Mouse (Mus musculus): ENCODE results near the gene Ctsl. TPM values are rescaled to one million over a fixed set of nuclear protein-coding genes. Genes with fewer than 3 reads are reported as not detected.

Gene Ctsl
- polyA plus RNA-seq, 1 experiment from 2014 or later = 142 TPM

DNA sequence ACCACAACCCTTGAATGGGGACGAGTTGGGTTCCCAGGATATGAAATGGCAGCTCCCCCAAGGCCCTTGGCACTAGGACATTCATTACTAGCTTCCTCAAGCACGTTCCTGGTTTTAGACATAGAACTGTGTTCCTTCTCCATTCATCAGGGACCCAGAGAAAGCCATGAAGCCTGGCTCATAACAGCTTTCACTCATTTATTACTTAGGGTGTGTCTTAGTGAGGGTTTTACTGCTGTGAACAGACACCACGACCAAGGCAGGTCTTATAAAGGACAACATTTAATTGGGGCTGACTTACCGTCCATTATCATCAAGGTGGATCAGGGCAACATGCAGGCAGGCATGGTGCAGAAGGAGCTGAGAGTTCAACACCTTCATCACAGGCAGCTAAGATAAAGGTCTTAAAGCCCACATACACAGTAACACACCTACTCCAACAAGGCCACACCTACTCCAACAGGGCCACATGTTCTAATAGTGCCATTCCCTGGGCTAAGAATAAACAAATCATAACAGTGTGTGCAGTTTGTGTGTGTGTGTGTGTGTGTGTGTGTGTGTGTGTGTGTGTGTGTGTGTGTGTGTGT lies 35.1 kb downstream of the Ctsl start:
- H3K9me3 ChIP-seq (ENCODE audit: control insufficient read depth, low read length) = no peaks in the 10 kb centered on the region
- no peak overlapping the region for H3K4me2 ChIP-seq
- no peaks in the 10 kb centered on the region for H3K27me3 ChIP-seq (ENCODE audit: control insufficient read depth, insufficient read depth, low read length)
- H3K4me3 ChIP-seq (ENCODE audit: low read depth, low read length) = no peak overlapping the region
- H3K9ac ChIP-seq (ENCODE audit: low read length) = no peak overlapping the region
- DNase-seq (ENCODE audit: low spot score, missing footprints) (no peak), ATAC-seq (ENCODE audit: low FRiP score) (no peak)
- H3K36me3 ChIP-seq (ENCODE audit: control insufficient read depth, insufficient read depth, low read length) = no peaks in the 10 kb centered on the region
- H3K4me1 ChIP-seq (ENCODE audit: control insufficient read depth, insufficient read depth, low read length) = no peaks in the 10 kb centered on the region
- no peak overlapping the region for H3K27ac ChIP-seq (ENCODE audit: low read depth, low read length)
- WGBS = 67% methylated on average over 4 of the region's 4 CpGs

DNA sequence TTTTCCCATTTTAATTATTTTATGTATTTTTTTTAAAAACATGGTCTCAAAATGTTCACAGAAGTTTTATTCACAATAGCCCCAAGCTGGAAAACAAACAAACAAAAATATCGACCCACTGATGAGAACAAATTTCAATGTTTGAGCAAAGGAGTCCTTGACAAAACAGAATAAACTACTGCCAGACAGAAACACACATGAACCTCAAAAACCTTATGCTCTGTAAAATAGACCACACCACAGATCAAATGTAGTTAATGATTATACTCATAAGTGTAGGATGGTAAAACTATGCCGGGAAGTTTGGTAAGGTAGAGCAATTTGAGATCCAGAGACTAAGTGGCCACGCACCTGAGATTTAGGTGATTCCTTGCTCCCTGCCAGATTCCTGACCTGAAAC lies 37.6 kb downstream of the Ctsl start:
- H3K27me3 ChIP-seq (ENCODE audit: control insufficient read depth, insufficient read depth, low read length) = no peaks in the 10 kb centered on the region
- no peaks in the 10 kb centered on the region for H3K4me1 ChIP-seq (ENCODE audit: control insufficient read depth, insufficient read depth, low read length)
- H3K4me3 ChIP-seq (ENCODE audit: low read depth, low read length) = no peak overlapping the region
- H3K9me3 ChIP-seq (ENCODE audit: control insufficient read depth, low read length) = no peaks in the 10 kb centered on the region
- H3K4me2 ChIP-seq = no peak overlapping the region
- no peak for ATAC-seq (ENCODE audit: low FRiP score)
- H3K36me3 ChIP-seq (ENCODE audit: control insufficient read depth, insufficient read depth, low read length) = no peaks in the 10 kb centered on the region
- no peak overlapping the region for H3K9ac ChIP-seq (ENCODE audit: low read length)
- H3K27ac ChIP-seq (ENCODE audit: low read depth, low read length) = no peak overlapping the region
- no peak for DNase-seq (ENCODE audit: low spot score, missing footprints)
- WGBS = 87% methylated on average over 3 of the region's 3 CpGs

DNA sequence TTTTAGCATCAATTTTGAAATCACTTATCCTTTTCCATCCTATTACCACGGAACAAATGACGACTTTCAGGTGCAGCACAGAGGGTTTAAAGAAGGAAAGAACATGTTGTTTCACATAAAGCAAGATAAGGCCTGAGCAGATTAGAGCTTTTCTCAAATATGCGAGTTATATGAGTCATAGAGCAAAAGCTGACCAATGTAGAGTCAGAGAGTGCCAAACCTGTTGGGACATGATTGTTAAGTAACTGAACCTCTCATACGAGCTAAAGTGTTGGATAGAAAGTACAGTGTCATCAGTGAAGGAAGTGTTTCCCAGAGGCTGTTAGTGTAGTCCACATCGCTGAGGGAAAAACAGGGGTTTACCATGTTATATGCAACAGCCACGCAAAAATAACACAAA lies 38.4 kb downstream of the Ctsl start:
- H3K36me3 ChIP-seq (ENCODE audit: control insufficient read depth, insufficient read depth, low read length) = no peaks in the 10 kb centered on the region
- no peaks in the 10 kb centered on the region for H3K9me3 ChIP-seq (ENCODE audit: control insufficient read depth, low read length)
- no peak overlapping the region for H3K9ac ChIP-seq (ENCODE audit: low read length)
- no peak overlapping the region for H3K27ac ChIP-seq (ENCODE audit: low read depth, low read length)
- H3K4me1 ChIP-seq (ENCODE audit: control insufficient read depth, insufficient read depth, low read length) = no peaks in the 10 kb centered on the region
- H3K4me2 ChIP-seq = no peak overlapping the region
- 82% methylated on average over 6 of the region's 6 CpGs for WGBS
- DNase-seq (ENCODE audit: low spot score, missing footprints) (no peak), ATAC-seq (ENCODE audit: low FRiP score) (no peak)
- H3K27me3 ChIP-seq (ENCODE audit: control insufficient read depth, insufficient read depth, low read length) = no peaks in the 10 kb centered on the region
- H3K4me3 ChIP-seq (ENCODE audit: low read depth, low read length) = no peak overlapping the region

DNA sequence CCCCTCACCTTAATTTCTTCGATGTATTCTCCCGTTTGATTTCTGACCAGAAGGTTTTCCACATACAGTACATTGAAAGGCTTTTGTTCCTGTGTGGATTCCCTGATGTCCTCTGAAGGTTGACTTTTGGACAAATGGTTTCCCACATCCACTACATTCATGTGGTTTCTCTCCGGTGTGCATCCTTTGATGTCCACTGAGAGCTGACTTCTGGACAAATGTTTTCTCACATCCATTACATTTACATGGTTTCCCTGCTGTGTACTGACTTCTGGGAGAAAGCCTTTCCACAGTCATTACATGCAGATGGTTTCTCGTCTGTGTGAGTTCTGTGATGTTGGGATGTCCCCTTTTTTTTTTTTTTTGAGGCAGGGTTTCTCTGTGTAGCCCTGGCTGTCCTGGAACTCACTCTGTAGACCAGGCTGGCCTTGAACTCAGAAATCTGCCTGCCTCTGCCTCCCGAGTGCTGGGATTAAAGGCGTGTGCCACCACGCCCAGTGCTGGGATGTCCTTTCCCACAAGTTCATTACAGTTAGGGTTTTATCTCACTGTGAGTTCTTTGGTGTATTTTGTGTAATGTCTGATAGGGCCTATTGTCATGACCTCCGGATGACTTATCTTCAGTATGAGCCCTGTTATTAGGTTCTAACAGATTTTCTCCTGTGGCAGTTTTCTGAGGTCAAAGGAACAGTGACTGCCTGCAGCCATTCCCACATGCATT lies 48.0 kb downstream of the Ctsl start:
- no peak overlapping the region for H3K9ac ChIP-seq (ENCODE audit: low read length)
- H3K4me2 ChIP-seq = no peak overlapping the region
- no peak overlapping the region for H3K4me3 ChIP-seq (ENCODE audit: low read depth, low read length)
- no peaks in the 10 kb centered on the region for H3K27me3 ChIP-seq (ENCODE audit: control insufficient read depth, insufficient read depth, low read length)
- 88% methylated on average over 8 of the region's 8 CpGs for WGBS
- H3K9me3 ChIP-seq (ENCODE audit: control insufficient read depth, low read length) = no peaks in the 10 kb centered on the region
- DNase-seq (ENCODE audit: low spot score, missing footprints) (no peak), ATAC-seq (ENCODE audit: low FRiP score) (no peak)
- no peak overlapping the region for H3K27ac ChIP-seq (ENCODE audit: low read depth, low read length)
- H3K36me3 ChIP-seq (ENCODE audit: control insufficient read depth, insufficient read depth, low read length) = no peaks in the 10 kb centered on the region
- no peaks in the 10 kb centered on the region for H3K4me1 ChIP-seq (ENCODE audit: control insufficient read depth, insufficient read depth, low read length)

DNA sequence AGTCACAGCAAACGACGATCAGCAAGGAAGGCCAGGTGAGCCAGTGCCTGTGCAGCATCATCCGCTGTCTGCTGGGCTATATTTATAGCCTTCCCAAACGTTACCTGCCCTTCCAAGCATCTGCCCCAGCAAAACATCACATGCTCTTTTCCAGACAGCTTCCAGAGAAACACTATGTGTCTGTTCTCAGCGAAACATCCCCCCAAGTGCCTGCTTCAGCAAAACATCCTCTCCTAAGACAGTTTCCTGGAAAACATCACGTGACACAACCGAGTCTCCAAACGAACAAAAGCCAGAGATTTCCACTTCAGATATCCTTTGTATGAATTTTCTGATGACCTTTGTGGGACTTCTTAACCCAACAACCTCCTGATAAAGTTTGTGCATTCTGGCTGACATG lies 50.4 kb downstream of the Ctsl start:
- Histone ChIP-seq H3K9me3 (ENCODE audit: control insufficient read depth, low read length) (no peaks in the 10 kb centered on the region), H3K27ac (ENCODE audit: low read depth, low read length) (no peak overlapping the region), H3K36me3 (ENCODE audit: control insufficient read depth, insufficient read depth, low read length) (no peaks in the 10 kb centered on the region), H3K9ac (ENCODE audit: low read length) (no peak overlapping the region), H3K4me3 (ENCODE audit: low read depth, low read length) (no peak overlapping the region), H3K27me3 (ENCODE audit: control insufficient read depth, insufficient read depth, low read length) (no peaks in the 10 kb centered on the region), H3K4me2 (no peak overlapping the region), H3K4me1 (ENCODE audit: control insufficient read depth, insufficient read depth, low read length) (no peaks in the 10 kb centered on the region)
- WGBS = 83% methylated on average over 8 of the region's 8 CpGs
- DNase-seq (ENCODE audit: low spot score, missing footprints) = no peak
- ATAC-seq (ENCODE audit: low FRiP score) = no peak

DNA sequence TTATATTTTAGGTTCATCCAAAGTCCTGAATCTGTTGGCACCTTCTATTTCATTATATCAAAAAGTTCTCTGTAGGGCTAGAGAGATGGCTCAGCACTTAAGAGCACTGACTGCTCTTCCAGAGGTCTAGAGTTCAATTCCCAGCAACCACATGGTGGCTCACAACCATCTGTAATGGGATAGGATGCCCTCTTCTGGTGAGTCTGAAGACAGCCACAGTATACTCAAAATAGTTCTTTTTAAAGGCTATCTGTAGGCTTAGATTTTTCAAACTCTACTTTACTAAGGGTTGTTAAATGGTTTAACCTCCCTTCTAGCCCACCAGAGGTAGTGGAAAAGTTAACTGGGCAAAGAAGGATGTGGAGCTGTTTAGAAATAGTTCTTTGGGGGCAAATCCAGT lies 50.9 kb downstream of the Ctsl start:
- ATAC-seq (ENCODE audit: low FRiP score) = no peak

DNA sequence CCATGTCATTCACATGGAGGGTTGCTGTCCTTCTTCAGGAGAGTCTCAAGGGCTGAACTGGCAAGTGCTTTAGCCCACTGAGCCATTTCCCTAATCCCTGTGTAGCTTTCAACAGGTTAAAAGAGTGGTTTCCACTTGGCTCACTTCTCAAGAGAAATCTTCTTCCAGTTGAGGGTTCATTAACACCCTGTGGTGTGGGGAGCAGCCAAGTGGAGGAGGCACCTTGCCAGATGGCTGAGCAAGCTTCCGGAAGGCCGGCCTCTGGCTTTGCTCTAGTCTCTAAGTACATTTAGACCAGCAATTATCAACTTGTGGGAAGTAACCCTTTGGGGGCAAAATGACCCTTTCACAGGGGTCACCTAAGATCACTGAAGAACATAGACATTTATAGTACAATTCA lies 52.3 kb downstream of the Ctsl start:
- no peaks in the 10 kb centered on the region for H3K4me1 ChIP-seq (ENCODE audit: control insufficient read depth, insufficient read depth, low read length)
- no peaks in the 10 kb centered on the region for H3K36me3 ChIP-seq (ENCODE audit: control insufficient read depth, insufficient read depth, low read length)
- H3K4me3 ChIP-seq (ENCODE audit: low read depth, low read length) = no peak overlapping the region
- ATAC-seq (ENCODE audit: low FRiP score) (no peak), DNase-seq (ENCODE audit: low spot score, missing footprints) (no peak)
- H3K27me3 ChIP-seq (ENCODE audit: control insufficient read depth, insufficient read depth, low read length) = no peaks in the 10 kb centered on the region
- 74% methylated on average over 2 of the region's 2 CpGs for WGBS
- no peak overlapping the region for H3K27ac ChIP-seq (ENCODE audit: low read depth, low read length)
- H3K9me3 ChIP-seq (ENCODE audit: control insufficient read depth, low read length) = no peaks in the 10 kb centered on the region
- no peak overlapping the region for H3K9ac ChIP-seq (ENCODE audit: low read length)
- no peak overlapping the region for H3K4me2 ChIP-seq

More for the DNA sequence above, 50.9 kb downstream of the Ctsl start:
- Histone ChIP-seq H3K27me3 (ENCODE audit: control insufficient read depth, insufficient read depth, low read length) (no peaks in the 10 kb centered on the region), H3K9me3 (ENCODE audit: control insufficient read depth, low read length) (no peaks in the 10 kb centered on the region), H3K36me3 (ENCODE audit: control insufficient read depth, insufficient read depth, low read length) (no peaks in the 10 kb centered on the region), H3K9ac (ENCODE audit: low read length) (no peak overlapping the region), H3K4me2 (no peak overlapping the region), H3K4me1 (ENCODE audit: control insufficient read depth, insufficient read depth, low read length) (no peaks in the 10 kb centered on the region), H3K27ac (ENCODE audit: low read depth, low read length) (no peak overlapping the region), H3K4me3 (ENCODE audit: low read depth, low read length) (no peak overlapping the region)
- no peak for DNase-seq (ENCODE audit: low spot score, missing footprints)

DNA sequence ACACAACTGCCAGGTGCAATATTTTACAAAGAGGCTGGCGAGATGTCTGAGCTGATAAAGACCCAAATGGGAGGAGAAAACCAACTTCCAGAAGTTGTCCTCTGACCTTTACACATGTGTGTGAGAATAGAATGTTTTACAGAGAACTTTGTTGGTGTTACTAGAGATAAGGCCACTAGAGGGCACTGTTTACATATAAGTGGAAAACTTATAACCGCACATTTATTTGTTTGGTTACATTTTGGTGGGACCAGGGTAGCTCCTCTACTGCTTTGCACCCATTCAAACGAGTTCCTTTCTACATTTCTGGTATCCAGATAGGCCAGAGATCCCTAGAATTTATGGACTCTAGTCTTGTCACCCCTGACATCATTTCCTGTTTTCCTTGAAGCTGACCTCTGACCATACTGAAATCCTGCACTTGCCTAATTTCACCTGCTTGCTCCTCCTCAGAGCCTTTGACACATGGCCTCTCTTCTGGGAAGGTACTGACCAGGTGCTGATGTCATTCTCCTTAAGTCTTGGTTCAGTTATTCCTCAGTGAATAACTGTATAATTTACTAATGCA lies 55.1 kb downstream of the Ctsl start:
- DNase-seq (ENCODE audit: low spot score, missing footprints) (peak; percentile 93), ATAC-seq (ENCODE audit: low FRiP score) (no peak)
- no peak overlapping the region for H3K4me2 ChIP-seq
- no peaks in the 10 kb centered on the region for H3K27me3 ChIP-seq (ENCODE audit: control insufficient read depth, insufficient read depth, low read length)
- H3K9ac ChIP-seq (ENCODE audit: low read length) = no peak overlapping the region
- no peaks in the 10 kb centered on the region for H3K9me3 ChIP-seq (ENCODE audit: control insufficient read depth, low read length)
- H3K4me1 ChIP-seq (ENCODE audit: control insufficient read depth, insufficient read depth, low read length) = no peaks in the 10 kb centered on the region; the same call in 1 of the 2 replicates
- 2% methylated on average over 3 of the region's 3 CpGs for WGBS
- no peak overlapping the region for H3K27ac ChIP-seq (ENCODE audit: low read depth, low read length)
- no peak overlapping the region for H3K4me3 ChIP-seq (ENCODE audit: low read depth, low read length)
- H3K36me3 ChIP-seq (ENCODE audit: control insufficient read depth, insufficient read depth, low read length) = no peaks in the 10 kb centered on the region

DNA sequence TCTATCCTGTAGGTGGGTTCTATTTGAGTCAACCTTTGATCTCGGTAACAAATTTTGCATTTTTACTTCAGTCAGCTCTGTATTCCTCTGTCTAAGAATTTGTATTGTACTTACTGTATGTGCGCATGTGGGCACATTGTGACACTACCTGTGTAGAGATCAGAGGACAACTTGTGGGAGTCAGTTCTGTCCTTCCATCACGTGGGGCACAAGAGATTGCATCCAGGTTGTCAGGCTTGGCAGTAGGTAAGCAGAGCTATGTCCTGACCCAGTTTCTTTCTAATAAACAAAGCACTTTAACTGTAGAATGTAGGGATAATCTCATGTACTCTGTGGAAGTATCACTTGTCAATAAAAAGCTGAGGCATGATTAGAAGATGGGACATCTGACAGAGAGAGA lies 56.6 kb downstream of the Ctsl start:
- H3K9me3 ChIP-seq (ENCODE audit: control insufficient read depth, low read length) = no peaks in the 10 kb centered on the region
- H3K27ac ChIP-seq (ENCODE audit: low read depth, low read length) = no peak overlapping the region
- no peak overlapping the region for H3K4me2 ChIP-seq
- H3K4me1 ChIP-seq (ENCODE audit: control insufficient read depth, insufficient read depth, low read length) = no peaks in the 10 kb centered on the region; the same call in 1 of the 2 replicates
- 71% methylated on average over 3 of the region's 3 CpGs for WGBS
- ATAC-seq (ENCODE audit: low FRiP score) = no peak
- H3K27me3 ChIP-seq (ENCODE audit: control insufficient read depth, insufficient read depth, low read length) = no peaks in the 10 kb centered on the region
- H3K9ac ChIP-seq (ENCODE audit: low read length) = no peak overlapping the region
- H3K36me3 ChIP-seq (ENCODE audit: control insufficient read depth, insufficient read depth, low read length) = no peaks in the 10 kb centered on the region
- no peak for DNase-seq (ENCODE audit: low spot score, missing footprints)
- H3K4me3 ChIP-seq (ENCODE audit: low read depth, low read length) = no peak overlapping the region
